Mouse (Mus musculus) myocyte (in vitro differentiated cells): Measurements from ENCODE around the gene Ptpn7.

Experiments
- POLR2A ChIP-seq: IDR thresholded peaks from one replicate; pipeline ENCODE4 v1.6.1; 2011; ENCODE audit warnings: low read depth, mild to moderate bottlenecking, control low read depth, moderate library complexity; ENCODE audit not compliant: insufficient read length
- TCF3 ChIP-seq: IDR thresholded peaks from one replicate; pipeline ENCODE4 v1.6.1; 2011; ENCODE audit warnings: low read depth, control low read depth; ENCODE audit not compliant: insufficient read length
- USF1 ChIP-seq: IDR thresholded peaks from one replicate; pipeline ENCODE4 v1.6.1; 2011; ENCODE audit warnings: low read depth, mild to moderate bottlenecking, control low read depth, moderate library complexity

GRCm38 (mm10) chr1:135162720-135163119 is 30.2 kb downstream of the Ptpn7 start:
- no peak for TF ChIP-seq POLR2A
- no peak for TF ChIP-seq TCF3
- no peak for TF ChIP-seq USF1
